Mouse (Mus musculus) lung, postnatal 0 days (tissue): Measurements from ENCODE around the gene Olfr1280.

ENCODE experiments used
- CTCF ChIP-seq: IDR thresholded peaks from 2 replicates; pipeline ENCODE4 v1.5.1; 2016; ENCODE audit warnings: antibody characterized with exemption, mild to moderate bottlenecking
- EP300 ChIP-seq: IDR thresholded peaks from 2 replicates; pipeline ENCODE4 v1.6.1; 2016; ENCODE audit warnings: antibody characterized with exemption, mild to moderate bottlenecking, control low read depth

GRCm38 (mm10) chr2:111274006-111274405, 39.8 kb upstream of the Olfr1280 start, which contains the start of gene Olfr1277:
- TF ChIP-seq EP300: no peak
- no peak for TF ChIP-seq CTCF
